Mouse (Mus musculus) hindbrain, embryonic 12.5 days (tissue): ENCODE data around the gene Ctbp1. TPM values are rescaled to one million over a fixed set of nuclear protein-coding genes. Genes with fewer than 3 reads are reported as not detected.

Experiments used
- ATAC-seq: fragments of 200-750 bp; cut with Nextera tagmentation; 2 replicates; pipeline ENCODE4 v1.8.0; 2017; ENCODE audit warnings: moderate TSS enrichment; ENCODE audit not compliant: low FRiP score
- H3K27ac ChIP-seq: fragments of 300-500 bp; sonication (generic); 2 replicates; pipeline ENCODE4 v1.5.1; 2016; ENCODE audit warnings: mild to moderate bottlenecking
- H3K27me3 ChIP-seq: fragments of 300-500 bp; sonication (generic); 2 replicates; pipeline ENCODE4 v1.6.1; 2016; ENCODE audit warnings: mild to moderate bottlenecking
- H3K36me3 ChIP-seq: fragments of 300-500 bp; sonication (generic); 2 replicates; pipeline ENCODE4 v1.6.1; 2016; ENCODE audit warnings: mild to moderate bottlenecking
- H3K4me1 ChIP-seq: fragments of 300-500 bp; sonication (generic); 2 replicates; pipeline ENCODE4 v1.6.1; 2016
- H3K4me2 ChIP-seq: fragments of 300-500 bp; sonication (generic); replicated peaks from 2 replicates; pipeline ENCODE4 v1.6.1; 2016; ENCODE audit warnings: mild to moderate bottlenecking
- H3K4me3 ChIP-seq: fragments of 300-500 bp; sonication (generic); 2 replicates; pipeline ENCODE4 v1.5.1; 2016; ENCODE audit warnings: mild to moderate bottlenecking
- H3K9ac ChIP-seq: fragments of 300-500 bp; sonication (generic); 2 replicates; pipeline ENCODE4 v1.6.1; 2016; ENCODE audit warnings: mild to moderate bottlenecking, moderate library complexity
- H3K9me3 ChIP-seq: fragments of 300-500 bp; sonication (generic); replicated peaks from 2 replicates; pipeline ENCODE4 v1.6.1; 2016; ENCODE audit warnings: mild to moderate bottlenecking
- WGBS: fragments of 180-500 bp; shearing (Covaris S2); methylation state at CpG from one replicate; pipeline ENCODE4 v1.1.7; 2016; 5-methylcytosine and 5-hydroxymethylcytosine counted together
- polyA plus RNA-seq: library from polyadenylated mRNA; unstranded; fragments of >200 nt; fragmentation: Nextera tagmentation; extraction: Ambion mirVana; gene quantifications from 2 replicates; pipeline ENCODE4 v1.2.1, GENCODE M21; 2016

Gene Ctbp1
- polyA plus RNA-seq, 1 experiment from 2014 or later: 508 TPM

DNA sequence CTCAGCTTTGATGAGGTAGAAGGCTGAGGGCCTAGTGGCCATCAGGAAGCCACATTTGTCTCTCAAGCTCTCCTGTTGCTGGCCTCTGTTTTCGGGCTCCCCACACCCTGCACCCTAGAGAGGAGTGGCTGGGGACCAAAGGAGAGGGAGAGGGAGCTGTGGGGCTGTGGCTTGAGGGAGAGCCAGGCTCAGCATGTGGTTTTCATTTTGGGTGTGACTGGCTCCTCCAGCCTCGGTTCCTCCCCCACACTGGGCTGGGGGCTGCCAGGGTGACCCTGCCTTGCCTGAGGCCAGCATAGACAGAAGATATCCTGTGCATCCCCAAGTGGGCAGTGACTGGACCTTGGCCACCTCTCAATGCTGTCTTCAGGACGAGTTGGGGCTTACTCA, 36.5 kb downstream of the Ctbp1 start:
- H3K27me3 ChIP-seq: no peaks in the 10 kb centered on the region

DNA sequence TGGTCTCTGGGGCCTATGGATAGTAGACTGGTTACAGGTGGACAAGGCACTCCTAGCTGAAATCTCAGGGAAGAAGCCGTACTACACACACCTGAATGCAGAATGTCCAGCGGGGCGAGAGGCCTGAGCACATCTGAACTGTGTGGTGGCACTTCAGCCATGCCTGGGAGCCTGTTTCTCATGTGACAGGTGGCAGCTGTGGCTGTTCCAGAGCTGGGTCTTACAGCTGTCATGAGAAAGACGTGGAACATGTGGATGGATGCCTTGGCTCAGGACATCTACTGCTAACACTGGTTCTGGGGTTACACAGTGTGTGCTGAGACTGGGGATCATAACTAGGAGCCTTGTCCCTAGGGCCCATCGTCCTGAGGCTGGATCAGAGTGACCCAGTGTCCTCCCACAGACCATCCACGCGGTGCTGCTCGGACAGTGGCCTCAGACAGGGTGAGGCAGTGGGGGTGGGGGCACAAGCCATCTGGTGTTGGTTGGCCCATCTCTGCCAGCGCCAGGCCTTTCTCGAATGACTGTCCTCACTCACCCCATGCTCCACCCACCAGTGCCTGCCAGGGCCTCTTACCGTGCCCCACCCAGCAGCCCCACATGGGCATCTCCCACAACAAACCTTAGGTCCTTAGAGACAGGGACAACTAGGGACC, 37.1 kb downstream of the Ctbp1 start:
- Histone ChIP-seq H3K4me3 (no peak overlapping the region), H3K9ac (no peak overlapping the region), H3K4me1 (peaks cover 3% of the 10 kb centered on the region; the same call in 1 of the 2 replicates), H3K36me3 (peaks cover 17% of the 10 kb centered on the region), H3K9me3 (no peaks in the 10 kb centered on the region), H3K4me2 (no peak overlapping the region), H3K27me3 (no peaks in the 10 kb centered on the region), H3K27ac (no peak overlapping the region)
- WGBS: 94% methylated on average over 11 of the region's 11 CpGs
- ATAC-seq: no peak

More for the DNA sequence above, 36.5 kb downstream of the Ctbp1 start:
- Histone ChIP-seq H3K36me3 (peaks cover 18% of the 10 kb centered on the region), H3K4me2 (no peak overlapping the region), H3K9ac (no peak overlapping the region), H3K4me1 (peaks cover 3% of the 10 kb centered on the region; the same call in 1 of the 2 replicates), H3K4me3 (no peak overlapping the region), H3K27ac (no peak overlapping the region), H3K9me3 (no peaks in the 10 kb centered on the region)
- no peak for ATAC-seq
- 72% methylated on average over 3 of the region's 3 CpGs for WGBS

DNA sequence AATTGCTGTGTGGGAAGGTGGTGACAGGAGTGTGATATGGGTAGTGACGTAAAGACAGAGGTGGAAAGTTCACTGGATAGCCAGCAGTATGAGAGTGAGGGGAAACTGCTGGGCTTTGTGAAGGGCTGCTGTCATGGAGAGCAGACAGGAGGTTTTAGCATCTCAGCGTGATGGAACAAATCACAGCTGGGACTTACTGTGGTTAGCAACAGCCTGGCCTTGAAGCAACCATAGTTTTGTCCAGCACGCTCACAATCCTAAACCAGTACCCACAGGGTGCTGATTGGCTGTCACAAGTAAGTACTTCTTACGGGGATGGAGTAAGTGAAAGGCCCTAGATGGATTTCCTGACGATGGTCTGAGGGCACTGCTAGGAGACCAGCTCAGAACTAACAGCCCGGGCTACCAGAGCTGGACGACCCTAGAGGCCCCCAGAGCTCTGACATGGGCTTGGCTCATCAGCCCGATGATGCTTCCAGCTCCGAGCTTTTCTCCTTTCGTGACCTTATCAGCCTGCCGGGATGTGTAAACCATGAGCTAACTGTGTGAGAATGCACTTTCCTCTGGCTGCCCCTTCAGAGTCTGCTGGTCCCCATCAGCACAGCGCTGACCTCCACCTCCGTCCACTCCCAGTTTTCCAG, 40.3 kb downstream of the Ctbp1 start:
- WGBS: 64% methylated on average over 13 of the region's 13 CpGs
- Histone ChIP-seq H3K9ac (no peak overlapping the region), H3K9me3 (no peaks in the 10 kb centered on the region), H3K4me2 (no peak overlapping the region), H3K36me3 (no peaks in the 10 kb centered on the region), H3K4me3 (no peak overlapping the region), H3K27me3 (no peaks in the 10 kb centered on the region), H3K4me1 (no peaks in the 10 kb centered on the region), H3K27ac (no peak overlapping the region)
- no peak for ATAC-seq

DNA sequence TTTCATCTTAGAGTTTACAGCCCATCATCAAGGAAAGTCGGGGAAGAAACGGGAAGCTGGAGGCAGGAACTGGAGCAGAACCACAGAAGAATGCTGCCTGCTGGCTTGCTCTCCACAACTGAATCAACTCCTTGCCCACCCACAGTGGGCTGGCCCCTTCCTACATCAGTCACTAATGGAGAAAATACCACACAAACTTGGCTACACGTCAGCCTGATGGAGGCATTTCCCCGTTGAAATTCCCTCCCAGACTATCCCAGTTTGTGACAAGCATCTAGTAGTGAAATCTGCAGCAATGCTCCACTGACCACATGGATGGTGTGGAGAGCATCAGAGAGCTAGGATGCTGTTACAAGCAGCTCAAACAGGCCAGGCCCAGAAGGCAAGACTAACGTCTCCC, 42.0 kb downstream of the Ctbp1 start:
- no peak for ATAC-seq
- Histone ChIP-seq H3K4me2 (no peak overlapping the region), H3K36me3 (no peaks in the 10 kb centered on the region), H3K27me3 (no peaks in the 10 kb centered on the region), H3K9me3 (no peaks in the 10 kb centered on the region), H3K9ac (no peak overlapping the region), H3K27ac (no peak overlapping the region), H3K4me3 (no peak overlapping the region), H3K4me1 (0 out of 2 replicates have a peak, but pooled peaks cover 2% of the 10 kb centered on the region)
- 85% methylated on average over 5 of the region's 5 CpGs for WGBS

DNA sequence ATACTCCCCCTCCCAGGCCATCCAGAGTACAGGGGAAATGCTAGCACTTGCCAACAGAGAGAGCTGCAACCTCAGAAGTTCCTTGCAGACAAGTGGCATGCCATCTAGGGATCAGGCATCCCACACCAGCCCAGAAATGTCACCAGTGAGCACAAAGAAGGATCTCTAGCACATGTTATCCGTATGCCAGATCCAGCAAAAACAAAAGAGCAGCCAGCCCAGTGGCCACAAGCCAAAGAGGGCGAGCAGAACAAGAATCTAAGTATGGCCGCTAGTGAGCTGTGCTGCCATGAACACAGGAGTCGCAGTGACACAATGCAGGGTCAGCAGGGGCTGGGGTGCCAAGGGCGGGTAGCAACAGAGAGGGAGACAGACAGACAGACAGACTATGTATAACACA, 44.5 kb downstream of the Ctbp1 start:
- Histone ChIP-seq H3K27ac (no peak overlapping the region), H3K4me2 (no peak overlapping the region), H3K9ac (no peak overlapping the region), H3K4me3 (no peak overlapping the region), H3K27me3 (no peaks in the 10 kb centered on the region), H3K36me3 (no peaks in the 10 kb centered on the region), H3K4me1 (0 out of 2 replicates have a peak, but pooled peaks cover 2% of the 10 kb centered on the region), H3K9me3 (no peaks in the 10 kb centered on the region)
- 49% methylated on average over 5 of the region's 5 CpGs for WGBS
- ATAC-seq: no peak

DNA sequence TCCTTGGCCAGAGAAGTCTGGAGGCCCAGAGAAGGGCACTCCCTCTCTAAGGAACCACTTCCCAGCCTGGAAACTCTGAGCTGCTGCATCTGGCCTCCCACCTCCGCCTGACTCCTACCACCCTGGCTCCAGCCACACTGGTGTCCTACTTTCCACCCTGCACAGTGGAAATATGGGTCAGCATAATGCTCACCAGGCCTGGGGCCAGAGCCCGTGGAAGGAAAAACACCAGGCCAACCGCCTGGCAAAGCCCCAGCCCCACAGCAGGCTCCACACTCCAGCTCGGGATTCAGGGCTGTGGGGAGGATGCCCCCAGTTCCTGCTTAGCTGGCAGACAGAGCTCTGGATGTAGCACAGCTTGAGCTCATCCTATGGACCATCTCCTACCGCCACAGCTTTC, 46.4 kb downstream of the Ctbp1 start:
- no peak overlapping the region for H3K4me2 ChIP-seq
- no peaks in the 10 kb centered on the region for H3K9me3 ChIP-seq
- no peak overlapping the region for H3K4me3 ChIP-seq
- H3K9ac ChIP-seq: no peak overlapping the region
- H3K27me3 ChIP-seq: no peaks in the 10 kb centered on the region
- 60% methylated on average over 5 of the region's 5 CpGs for WGBS
- no peaks in the 10 kb centered on the region for H3K36me3 ChIP-seq
- no peak overlapping the region for H3K27ac ChIP-seq
- ATAC-seq: no peak
- H3K4me1 ChIP-seq: 0 out of 2 replicates have a peak, but pooled peaks cover 2% of the 10 kb centered on the region

DNA sequence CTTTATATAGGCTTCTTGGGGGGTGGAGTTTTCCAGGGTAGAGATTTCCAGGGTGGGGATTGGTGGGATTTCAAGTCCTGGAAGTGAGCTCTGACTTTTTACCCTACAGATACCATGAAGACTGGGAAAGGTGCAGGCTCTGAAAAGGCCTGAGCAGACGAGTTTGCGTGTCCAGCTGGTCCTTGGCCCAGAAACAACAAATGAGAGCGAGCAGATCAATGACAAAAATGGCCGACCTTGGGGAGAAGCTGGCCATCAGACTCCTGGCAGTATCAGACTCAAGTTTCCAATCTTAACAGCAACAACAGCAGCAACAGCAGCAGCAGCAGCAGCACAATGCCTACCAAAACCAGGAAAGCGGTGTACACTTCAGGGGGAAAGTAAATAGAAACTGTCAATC, 49.1 kb downstream of the Ctbp1 start:
- Histone ChIP-seq H3K27me3 (no peaks in the 10 kb centered on the region), H3K4me3 (no peak overlapping the region), H3K9me3 (no peaks in the 10 kb centered on the region), H3K27ac (no peak overlapping the region), H3K4me2 (no peak overlapping the region), H3K36me3 (no peaks in the 10 kb centered on the region), H3K4me1 (peaks cover 8% of the 10 kb centered on the region; the same call in 1 of the 2 replicates), H3K9ac (no peak overlapping the region)
- no peak for ATAC-seq
- 86% methylated on average over 5 of the region's 5 CpGs for WGBS

DNA sequence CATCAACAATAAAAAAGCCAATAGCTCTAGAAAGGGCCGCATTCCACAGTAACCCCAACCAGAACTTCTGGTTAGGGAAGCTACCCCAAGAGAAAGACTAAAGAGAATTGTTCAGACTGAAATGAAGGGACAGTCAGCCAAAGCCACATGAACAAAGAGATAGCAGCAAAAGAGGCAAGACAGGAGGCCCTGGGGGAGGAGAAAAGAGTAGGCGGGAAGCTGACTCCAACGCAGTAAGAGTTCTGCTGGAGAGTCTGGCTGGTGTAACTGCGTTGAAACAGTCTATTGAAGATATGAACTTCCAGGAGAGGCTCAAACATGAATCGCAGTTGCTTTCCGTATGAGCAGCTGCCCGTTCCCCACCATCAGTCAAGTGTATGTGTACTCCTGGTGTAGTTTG, 50.3 kb downstream of the Ctbp1 start:
- Histone ChIP-seq H3K4me2 (no peak overlapping the region), H3K4me1 (peaks cover 14% of the 10 kb centered on the region; the same call in 1 of the 2 replicates), H3K27ac (no peak overlapping the region), H3K9me3 (no peaks in the 10 kb centered on the region), H3K9ac (no peak overlapping the region), H3K27me3 (no peaks in the 10 kb centered on the region), H3K36me3 (no peaks in the 10 kb centered on the region), H3K4me3 (no peak overlapping the region)
- no peak for ATAC-seq
- WGBS: 77% methylated on average over 7 of the region's 7 CpGs

DNA sequence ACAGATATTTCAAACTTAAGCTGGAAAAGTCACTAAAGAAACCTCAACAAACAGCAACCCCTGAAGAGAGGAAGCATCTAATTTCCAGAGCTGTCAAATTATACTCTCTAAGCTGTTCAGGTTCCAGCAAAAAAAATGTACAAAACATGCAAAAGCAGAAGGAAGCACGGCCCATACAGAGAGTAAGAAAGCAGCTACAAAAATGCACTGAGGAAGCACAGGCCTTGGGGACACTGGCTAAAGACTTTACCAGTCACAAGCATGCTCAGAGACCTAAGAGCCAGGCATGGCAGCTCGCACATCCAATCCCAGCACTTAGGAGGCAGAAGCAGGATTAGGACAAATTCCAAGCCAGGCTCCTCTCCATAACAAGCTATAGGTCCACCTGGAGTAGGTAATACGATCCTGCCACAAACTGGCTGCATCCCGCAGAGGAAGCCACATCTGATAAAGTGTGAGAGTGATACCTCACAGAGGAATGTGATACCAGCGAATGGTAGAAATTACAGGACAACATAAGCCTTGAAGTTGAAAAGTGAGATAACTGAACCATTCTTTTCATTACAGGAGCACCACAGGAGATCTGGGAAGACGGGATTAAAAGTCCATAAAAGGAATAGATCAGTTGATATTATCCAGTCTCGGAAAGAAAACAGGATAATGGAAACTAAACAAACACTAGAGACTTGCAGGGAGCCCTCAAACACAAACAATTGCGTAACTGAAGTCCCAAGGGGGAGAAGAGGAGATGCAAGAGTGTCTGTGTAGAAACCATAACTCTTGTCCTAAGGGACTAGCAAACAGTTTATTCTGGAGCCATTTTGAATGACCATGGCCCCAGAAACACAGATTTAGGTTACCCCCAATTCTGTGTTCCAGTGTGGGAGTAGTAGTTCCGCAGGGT, 51.7 kb downstream of the Ctbp1 start:
- ATAC-seq: no peak
- 66% methylated on average over 9 of the region's 9 CpGs for WGBS

DNA sequence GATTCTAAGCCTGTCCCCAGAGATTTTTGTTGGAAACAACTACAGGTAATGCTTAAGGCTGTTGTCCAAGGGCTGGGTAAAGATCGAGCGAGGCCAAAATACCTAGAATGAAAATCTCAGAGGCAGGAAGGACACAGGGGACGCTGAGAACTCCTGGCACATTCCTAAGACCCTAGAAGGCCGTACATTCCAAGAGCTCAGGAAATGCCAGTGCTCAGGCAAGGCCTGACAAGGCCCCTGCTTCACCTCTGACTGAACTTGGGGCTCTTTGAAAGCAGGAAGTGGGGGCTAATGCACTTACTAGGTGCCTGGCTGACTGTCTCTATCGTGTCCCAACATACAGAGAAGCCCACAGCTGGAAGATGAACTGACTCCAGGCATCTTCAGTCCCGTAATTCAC, 52.4 kb downstream of the Ctbp1 start:
- Histone ChIP-seq H3K27ac (no peak overlapping the region), H3K4me2 (no peak overlapping the region), H3K27me3 (no peaks in the 10 kb centered on the region), H3K36me3 (no peaks in the 10 kb centered on the region), H3K4me3 (no peak overlapping the region), H3K4me1 (peaks cover 25% of the 10 kb centered on the region), H3K9me3 (no peaks in the 10 kb centered on the region), H3K9ac (no peak overlapping the region)
- no peak for ATAC-seq
- WGBS: 64% methylated on average over 6 of the region's 6 CpGs

More for the DNA sequence above, 51.7 kb downstream of the Ctbp1 start:
- H3K27me3 ChIP-seq: no peaks in the 10 kb centered on the region
- H3K9me3 ChIP-seq: no peaks in the 10 kb centered on the region
- no peak overlapping the region for H3K9ac ChIP-seq
- no peak overlapping the region for H3K4me2 ChIP-seq
- no peaks in the 10 kb centered on the region for H3K36me3 ChIP-seq
- no peak overlapping the region for H3K27ac ChIP-seq
- no peak overlapping the region for H3K4me3 ChIP-seq
- H3K4me1 ChIP-seq: peaks cover 18% of the 10 kb centered on the region

DNA sequence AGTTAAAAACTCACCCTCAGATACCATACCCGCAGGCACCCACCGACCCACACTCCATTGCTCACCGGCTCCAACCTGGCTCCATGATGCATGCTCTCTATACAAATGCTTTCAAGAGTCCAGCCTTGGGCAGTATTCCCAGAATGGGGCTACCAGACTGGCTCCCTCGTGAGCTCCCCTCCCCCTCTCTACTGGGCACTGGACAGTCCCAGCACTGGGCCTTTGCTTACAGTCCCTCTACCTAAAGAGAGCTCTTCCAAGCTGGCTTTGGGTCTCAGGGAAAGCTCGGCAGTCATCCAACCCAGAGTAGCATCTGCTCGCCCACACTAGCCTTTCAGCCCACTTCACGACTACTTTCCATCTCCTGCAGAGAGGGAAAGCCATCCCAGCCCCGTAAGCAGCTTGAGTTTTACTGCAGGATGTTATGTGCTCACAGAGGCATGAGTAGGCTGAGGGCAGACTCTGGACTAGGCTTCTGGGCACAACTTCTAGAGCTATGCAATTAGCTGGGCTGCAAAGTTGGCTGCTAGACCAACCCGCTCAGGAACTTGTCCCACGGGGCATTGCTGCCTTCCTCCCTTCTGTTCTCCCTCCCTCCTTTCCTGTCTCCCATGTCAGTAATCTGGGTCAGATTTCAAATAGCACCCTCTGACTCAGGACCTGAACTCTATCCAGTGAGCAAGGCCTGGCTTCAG, 54.3 kb downstream of the Ctbp1 start:
- 81% methylated on average over 10 of the region's 10 CpGs for WGBS
- ATAC-seq: no peak
- Histone ChIP-seq H3K4me3 (no peak overlapping the region), H3K4me1 (peaks cover 28% of the 10 kb centered on the region), H3K4me2 (no peak overlapping the region), H3K9ac (no peak overlapping the region), H3K27ac (no peak overlapping the region), H3K36me3 (no peaks in the 10 kb centered on the region), H3K27me3 (no peaks in the 10 kb centered on the region), H3K9me3 (no peaks in the 10 kb centered on the region)

DNA sequence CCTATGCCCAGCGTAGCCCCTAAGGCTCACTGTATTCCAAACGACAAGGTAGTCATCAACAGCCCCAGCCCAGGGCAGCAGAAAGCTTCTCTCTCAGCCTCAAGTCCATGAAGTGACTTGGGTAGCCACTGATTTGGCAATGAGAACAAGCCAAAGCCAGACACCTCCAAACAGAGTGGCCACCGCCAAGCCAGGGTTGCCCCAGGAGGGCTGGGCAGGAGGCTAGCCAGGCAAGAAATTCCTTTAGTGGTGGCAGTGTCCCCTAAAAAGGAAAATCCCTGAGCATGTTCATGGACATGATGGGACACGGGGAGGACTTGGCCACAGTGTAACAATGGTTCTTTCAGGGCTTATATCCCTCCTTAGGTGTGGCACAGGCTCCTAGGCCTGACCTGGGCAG, 55.0 kb downstream of the Ctbp1 start:
- no peak overlapping the region for H3K27ac ChIP-seq
- 95% methylated on average over 4 of the region's 4 CpGs for WGBS
- no peak overlapping the region for H3K4me2 ChIP-seq
- H3K9ac ChIP-seq: no peak overlapping the region
- ATAC-seq: no peak
- H3K36me3 ChIP-seq: no peaks in the 10 kb centered on the region
- no peak overlapping the region for H3K4me3 ChIP-seq
- H3K27me3 ChIP-seq: no peaks in the 10 kb centered on the region
- H3K4me1 ChIP-seq: peaks cover 28% of the 10 kb centered on the region
- no peaks in the 10 kb centered on the region for H3K9me3 ChIP-seq
